Mouse (Mus musculus): ENCODE results near the gene Ttyh1. TPM values are rescaled to one million over a fixed set of nuclear protein-coding genes. Genes with fewer than 3 reads are reported as not detected.
A peak's percentile ranks its signal among the peaks of the same experiment; 100 is the strongest.
"Not testable (repeated sequence)": the region's sequence is repeated elsewhere in the genome, so short reads cannot be mapped to it uniquely, and the experiment has no call there.

The Ttyh1 gene
- total RNA-seq, 2 experiments from 2014 or later = 2.3 to 5.3 TPM

DNA sequence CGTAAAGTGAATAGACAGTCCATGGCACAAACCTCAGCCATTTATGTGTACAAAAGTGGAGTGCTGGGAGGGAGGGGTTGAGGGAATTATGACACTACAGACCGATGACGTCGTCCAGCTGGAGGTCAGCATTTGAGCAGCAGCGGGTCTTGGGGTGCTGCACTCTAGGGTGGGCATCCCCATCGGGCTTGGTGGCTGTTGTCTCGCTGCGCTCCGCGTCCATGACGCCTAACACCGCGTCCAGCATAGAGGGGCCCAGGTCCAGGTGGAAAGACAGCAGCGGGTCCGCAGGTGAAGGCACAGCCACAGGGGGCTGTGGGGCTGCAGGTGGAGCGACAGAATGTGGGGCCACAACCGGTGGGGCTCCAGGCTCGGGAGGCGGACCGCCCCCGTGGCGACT, 32.0 kb downstream of the Ttyh1 start:
- DNase-seq = no peak
- intact Hi-C loops (cut with DNase I; ENCODE audit: low total_unique reads) = no loop called here

DNA sequence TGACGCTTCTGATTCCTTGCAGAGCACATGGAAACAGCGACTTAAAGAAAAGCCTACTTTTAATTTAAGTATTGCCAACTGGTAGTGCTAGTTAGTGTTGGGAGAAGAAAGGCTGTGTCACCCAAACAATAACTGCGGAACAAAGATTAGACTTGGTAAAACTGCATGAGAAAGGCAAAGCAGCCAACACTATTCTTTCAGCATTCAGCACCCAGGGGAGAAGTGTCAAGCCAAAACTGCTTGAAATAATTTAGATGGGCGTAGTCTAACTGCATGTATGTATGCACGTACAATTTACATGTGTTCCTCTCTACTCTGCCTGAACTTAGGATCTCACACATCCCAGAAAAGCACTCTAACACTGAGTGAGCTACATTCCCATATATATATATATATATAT, 35.1 kb downstream of the Ttyh1 start:
- intact Hi-C loops (cut with DNase I; ENCODE audit: low total_unique reads) = no loop called here
- no peak for DNase-seq

DNA sequence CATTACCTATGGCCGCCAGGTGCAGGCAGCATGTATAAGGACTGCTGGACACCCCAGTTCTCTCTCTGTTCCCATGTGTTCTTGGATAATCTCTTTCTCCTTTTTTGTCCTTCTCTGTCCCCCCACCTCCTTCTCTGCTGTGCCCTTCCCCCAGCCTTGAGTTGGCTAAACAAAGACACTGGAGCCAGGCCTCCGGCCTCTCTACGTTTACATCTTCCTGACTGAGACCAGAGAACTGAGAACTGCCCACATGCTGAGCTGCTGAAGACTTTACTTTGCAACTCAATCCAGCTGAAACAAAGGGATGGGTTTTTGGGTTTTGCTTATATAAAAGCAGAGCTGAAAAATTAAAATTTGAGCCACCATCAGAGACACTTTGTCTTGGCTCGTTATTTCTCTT, 35.8 kb downstream of the Ttyh1 start:
- no peak for DNase-seq
- intact Hi-C loops (cut with DNase I; ENCODE audit: low total_unique reads) = no loop called here

DNA sequence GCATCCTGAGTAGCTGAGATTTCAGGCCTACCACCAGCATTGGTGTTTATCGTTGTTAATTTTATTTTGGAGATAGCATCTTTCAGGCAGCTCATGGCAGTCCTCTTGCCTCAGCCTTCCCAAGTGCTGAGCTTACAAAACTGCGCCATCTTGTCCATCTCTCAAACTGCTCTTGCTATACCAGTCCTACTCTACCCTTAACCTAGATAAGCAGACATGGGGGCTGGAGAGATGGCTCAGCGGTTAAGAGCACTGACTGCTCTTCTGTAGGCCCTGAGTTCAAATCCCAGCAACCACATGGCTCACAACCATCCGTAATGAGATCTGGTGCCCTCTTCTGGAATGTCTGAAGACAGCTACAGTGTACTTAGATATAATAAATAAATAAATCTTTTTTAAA, 42.4 kb downstream of the Ttyh1 start:
- intact Hi-C loops (cut with DNase I; ENCODE audit: low total_unique reads); DNase-seq: not testable (repeated sequence)

DNA sequence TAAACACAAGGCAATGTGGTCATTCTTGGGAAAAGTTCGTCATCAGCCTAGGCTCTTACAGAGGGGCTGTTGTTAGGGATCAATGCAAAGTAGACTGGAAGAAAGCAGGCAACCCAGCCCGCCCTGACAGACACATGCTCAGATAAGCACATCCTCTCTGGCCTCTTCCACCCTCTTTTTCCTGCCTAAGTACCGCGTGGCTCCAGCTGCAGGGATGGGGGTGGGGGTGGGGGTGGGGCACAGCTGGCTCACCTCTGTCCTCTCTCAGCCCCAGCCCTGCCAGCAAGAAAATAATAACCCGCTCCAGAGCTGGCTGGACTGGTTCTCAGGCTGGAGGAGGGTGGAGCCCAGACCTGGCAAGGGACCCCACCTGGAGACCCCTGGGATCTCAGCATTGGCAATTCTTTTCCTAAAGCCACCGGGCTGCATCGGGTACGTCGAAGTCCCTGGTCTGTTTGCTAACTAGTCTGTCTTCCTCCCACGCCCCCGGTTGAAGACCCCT, 44.4 kb downstream of the Ttyh1 start:
- no peak for DNase-seq
- intact Hi-C loops (cut with DNase I; ENCODE audit: low total_unique reads) = no loop called here

DNA sequence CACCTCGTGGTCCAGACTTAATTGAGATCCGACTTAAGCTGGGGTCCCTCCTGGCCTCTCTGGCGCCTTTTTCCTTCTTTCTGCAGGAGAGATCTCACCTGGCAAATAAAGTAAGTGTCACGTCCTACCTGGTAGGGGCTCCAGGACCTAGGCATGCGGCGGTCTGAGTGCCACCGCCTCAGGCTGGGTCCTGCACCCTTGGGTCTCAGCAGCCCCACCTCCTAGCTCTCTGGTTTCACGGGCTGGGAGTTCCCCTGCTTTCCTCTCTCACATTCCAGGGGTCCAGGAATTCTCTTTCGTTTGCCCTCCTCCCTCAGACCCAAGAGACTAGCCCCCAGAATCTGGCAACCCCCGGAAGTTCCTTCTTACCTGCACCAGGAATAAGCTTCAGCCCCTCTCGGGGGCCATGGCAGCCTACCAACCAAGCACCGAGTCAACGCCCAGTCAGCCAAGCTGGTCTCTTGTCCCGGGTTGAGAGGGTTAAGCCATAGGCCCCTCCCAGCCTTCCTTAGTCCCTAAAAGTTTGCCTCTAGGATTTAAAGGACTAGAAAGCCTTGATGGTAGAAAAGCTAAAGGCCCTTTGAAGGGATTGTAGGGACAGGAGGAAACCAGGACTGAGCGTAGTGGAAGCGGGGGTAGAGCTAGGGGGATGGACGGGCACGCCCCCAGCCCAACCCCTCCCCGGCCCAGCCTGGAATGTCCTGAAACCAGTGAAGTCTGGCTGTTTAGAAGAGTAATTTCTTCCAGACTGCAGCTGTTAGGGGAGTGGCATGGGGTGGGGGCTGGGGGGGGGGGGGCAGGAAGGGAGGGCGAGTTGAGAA, 45.1 kb downstream of the Ttyh1 start, which contains the start of gene Cdc42ep5:
Cdc42ep5 (minus strand) TSS at position 771 of the 821 bp plus-strand sequence.
- intact Hi-C loops (cut with DNase I; ENCODE audit: low total_unique reads) = no loop called here
- peak; percentile 77 for DNase-seq

DNA sequence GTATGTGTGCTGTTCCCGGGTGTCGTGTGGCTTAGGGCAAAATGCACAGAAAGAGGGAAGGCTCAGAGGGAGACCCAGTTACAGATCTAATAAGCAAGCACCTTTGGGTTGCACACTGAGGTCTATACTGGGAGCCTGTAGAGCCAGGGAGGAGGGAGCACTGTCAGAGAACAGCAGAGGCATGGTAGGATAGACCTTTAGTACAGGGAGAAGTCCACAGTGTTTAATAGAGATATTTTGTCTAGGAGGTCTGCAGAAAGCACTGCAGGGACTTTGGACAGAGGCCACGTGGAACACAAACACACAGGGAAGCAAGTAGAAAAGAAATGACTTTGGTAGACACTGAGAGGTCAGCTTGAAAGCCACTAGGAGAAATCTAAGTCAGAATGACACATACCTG, 46.1 kb downstream of the Ttyh1 start:
- intact Hi-C loops (cut with DNase I; ENCODE audit: low total_unique reads) = no loop called here

DNA sequence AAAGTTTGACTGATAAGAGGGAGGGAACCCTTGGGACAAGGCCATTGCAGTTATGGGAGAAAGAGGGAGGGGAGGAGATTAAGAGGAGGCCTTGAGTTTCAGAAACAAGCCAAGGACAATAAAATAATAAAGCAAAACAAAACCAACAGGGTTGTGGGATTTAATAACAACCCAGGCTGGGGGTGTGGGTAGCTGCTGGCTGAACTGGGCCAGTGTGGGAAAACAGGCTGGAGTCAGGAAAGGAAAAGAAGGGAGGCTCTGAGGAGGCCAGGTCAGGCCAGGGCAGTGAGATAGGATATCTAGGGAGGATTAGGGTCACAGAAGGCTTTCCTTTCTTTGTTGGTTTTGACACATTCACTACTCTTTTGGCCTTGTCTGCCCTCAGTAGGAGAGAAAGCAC, 47.9 kb downstream of the Ttyh1 start:
- no peak for DNase-seq
- intact Hi-C loops (cut with DNase I; ENCODE audit: low total_unique reads) = no loop called here

More for the DNA sequence above, 46.1 kb downstream of the Ttyh1 start:
- no peak for DNase-seq

DNA sequence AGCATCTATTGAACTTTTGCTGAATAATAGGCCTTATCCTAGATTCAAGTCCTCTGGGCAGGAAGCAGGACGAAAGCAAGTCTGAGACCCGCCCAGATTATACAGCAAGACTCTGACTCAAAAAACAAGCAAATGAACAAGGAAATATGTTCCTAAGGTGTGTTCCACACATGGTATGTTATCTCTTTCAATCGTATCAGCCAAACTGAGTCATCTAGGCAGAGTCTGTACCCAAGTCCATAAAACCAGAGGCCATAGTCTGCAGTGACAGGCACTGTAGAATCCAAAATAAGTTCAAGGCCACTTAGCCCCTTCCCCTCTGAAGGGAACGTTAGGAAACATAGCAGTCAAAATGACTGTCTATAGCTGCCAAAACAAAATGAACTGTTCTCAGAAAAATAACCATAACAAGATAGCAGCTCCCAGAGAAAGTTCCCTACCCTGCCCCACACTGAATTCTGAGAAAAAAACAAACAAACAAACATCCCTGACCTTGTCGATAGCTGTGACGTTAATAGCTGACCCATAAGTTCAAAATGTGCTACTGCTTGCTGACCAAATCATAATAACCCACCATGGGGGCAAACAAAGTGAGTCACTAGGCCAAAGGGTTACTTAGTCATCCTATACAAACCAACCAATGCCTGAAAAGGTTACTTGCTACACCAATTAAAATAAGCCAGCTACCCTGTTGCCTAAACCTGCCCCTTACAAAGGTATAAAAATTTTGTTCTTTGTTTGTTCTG, 51.2 kb downstream of the Ttyh1 start:
- DNase-seq = no peak
- intact Hi-C loops (cut with DNase I; ENCODE audit: low total_unique reads) = no loop called here

DNA sequence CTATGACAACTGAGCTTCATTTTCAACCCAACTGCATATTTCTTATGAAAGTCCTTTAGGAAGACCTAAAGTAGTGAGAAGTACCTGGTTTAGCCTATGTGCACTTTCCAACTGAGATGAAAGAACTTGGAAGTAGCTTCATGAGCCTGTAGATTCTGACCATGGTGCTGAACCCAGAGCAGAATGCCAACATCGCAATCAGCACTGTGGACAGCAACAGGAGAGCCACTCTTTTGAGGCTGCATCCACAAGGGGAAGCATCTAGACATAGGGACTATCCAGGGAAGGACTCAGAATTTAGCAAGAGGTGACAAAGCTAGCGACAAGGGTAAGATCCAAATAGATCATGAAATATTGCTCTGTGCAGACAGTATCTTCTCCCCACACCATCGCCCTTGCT, 59.2 kb downstream of the Ttyh1 start:
- DNase-seq = peak; percentile 21
- intact Hi-C loops (cut with DNase I; ENCODE audit: low total_unique reads) = no loop called here

Other genes with a start within 250 kb of the Ttyh1 start
- gene Gm14548, start 221.3 kb upstream of the Ttyh1 start, total RNA-seq (2021) = under 1 TPM in 1 of 2 experiments, not detected in 1; 0.12 TPM
- gene Lilra6, start 203.9 kb upstream of the Ttyh1 start, total RNA-seq (2021) = not detected
- under 1 TPM; 0.24 to 0.37 TPM for gene Lair1, start 56.2 kb upstream of the Ttyh1 start, total RNA-seq (2021)
- 10 to 100 TPM; 26.9 to 33.9 TPM for gene Leng8, start 17.6 kb downstream of the Ttyh1 start, total RNA-seq (2021)
- gene Leng9, start 31.0 kb downstream of the Ttyh1 start, total RNA-seq (2021) = 1 to 10 TPM; 2.1 to 2.3 TPM
- 1 to 10 TPM; 6.5 to 6.9 TPM for gene Cdc42ep5, start 45.5 kb downstream of the Ttyh1 start, total RNA-seq (2021)
- under 1 TPM in 1 of 2 experiments, not detected in 1; 0.12 TPM for gene Lilra5, start 118.3 kb downstream of the Ttyh1 start, total RNA-seq (2021)
- gene Ncr1, start 218.3 kb downstream of the Ttyh1 start, total RNA-seq (2021) = not detected